Mouse (Mus musculus): ENCODE measurements around the gene Pdlim7.

DNA sequence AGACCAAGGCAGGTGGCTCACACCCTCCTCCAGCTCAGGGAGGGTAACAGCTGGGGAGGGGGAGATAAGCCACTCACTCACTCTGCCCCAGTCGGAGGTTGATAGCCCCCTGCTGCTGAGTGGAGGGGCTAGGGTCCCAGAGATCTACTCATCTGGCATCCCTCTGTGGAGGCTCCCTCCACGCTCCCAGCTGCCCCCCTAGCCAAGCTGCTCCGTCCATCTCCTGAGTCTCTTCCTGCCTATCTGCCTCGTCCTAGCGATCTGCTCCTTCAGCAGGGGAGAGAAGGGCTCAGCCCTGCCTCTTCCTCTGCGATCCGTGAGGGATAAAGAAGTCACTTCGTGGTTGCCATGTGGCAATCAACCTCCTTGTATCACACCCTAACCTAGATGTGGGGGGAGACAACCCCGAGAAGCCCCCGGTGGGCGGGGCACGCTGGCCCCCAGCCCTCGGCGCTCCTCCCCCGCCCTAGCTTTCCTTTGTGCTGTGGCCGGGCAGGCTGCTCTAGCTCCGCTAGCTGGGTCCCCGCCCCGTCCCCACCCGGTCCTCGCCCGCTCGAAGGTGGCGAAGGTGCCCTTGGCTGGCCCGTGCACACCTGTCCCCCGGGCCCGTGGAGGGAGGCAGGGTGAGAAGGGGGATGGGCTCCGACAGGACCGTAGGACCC, 26.4 kb downstream of the Pdlim7 start:
- no peak for TF ChIP-seq CTCF (IDR thresholded peaks at IDR 0.05; ENCODE audit: insufficient read depth, low read length)
- TF ChIP-seq POLR2A (IDR thresholded peaks at IDR 0.05; ENCODE audit: borderline replicate concordance, extremely low read depth, low read depth, low read length) = no peak
